Mouse (Mus musculus) liver, embryonic 15.5 days (tissue): ENCODE results near the gene Swap70. TPM values are rescaled to one million over a fixed set of nuclear protein-coding genes. Genes with fewer than 3 reads are reported as not detected.

Experiments used
- polyA plus RNA-seq: library from polyadenylated mRNA; unstranded; fragments of >200 nt; fragmentation: Nextera tagmentation; extraction: Ambion mirVana; gene quantifications from 2 replicates; pipeline ENCODE4 v1.2.1, GENCODE M21; 2015

The Swap70 gene
- polyA plus RNA-seq, 1 experiment from 2014 or later: 7.8 TPM

Other genes with a start within 250 kb of the Swap70 start
- gene Tmem41b, start 234.8 kb upstream of the Swap70 start, polyA plus RNA-seq: 25.0 and 27.9 TPM in 2 replicates
- gene Ipo7, start 203.4 kb upstream of the Swap70 start, polyA plus RNA-seq: 18.4 and 20.3 TPM in 2 replicates
- gene Zfp143, start 160.5 kb upstream of the Swap70 start, polyA plus RNA-seq: 10.2 and 10.3 TPM in 2 replicates
- 9.0 and 9.1 TPM in 2 replicates for gene Wee1, start 99.7 kb upstream of the Swap70 start, polyA plus RNA-seq